ENCODE assay signal across 14 mouse cellular contexts in the genomic region with DNA sequence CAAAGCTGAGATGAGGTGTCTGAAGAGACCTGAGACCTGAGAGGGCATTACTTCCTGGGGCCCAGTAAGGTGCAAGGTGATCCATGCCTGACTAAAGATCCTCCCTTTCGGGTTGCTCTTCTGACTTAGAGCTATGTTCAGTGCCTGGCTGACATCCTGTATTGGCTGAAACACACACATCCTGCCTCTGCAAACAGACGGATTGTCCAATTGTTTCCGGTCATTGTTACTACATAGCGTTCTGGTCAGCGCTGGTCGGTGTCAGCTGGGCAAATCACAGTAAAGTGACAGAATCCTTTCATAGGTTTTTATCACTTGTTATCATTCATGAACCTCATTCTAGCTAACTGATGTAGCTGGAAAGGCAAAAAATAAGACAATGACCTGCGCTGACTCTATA.
DNase-seq lines count a peak whose midpoint lies in the region; ATAC-seq and TF ChIP-seq lines count a peak whose summit lies in the region.
"Had no signal": no experiment of that assay in that cellular context is flagged by ENCODE, and none has a peak within 500 bp of the region (broad histone marks: within the 10 kb centered on the region; RNA-seq: fewer than 3 reads in every experiment).

No protein-coding gene starts in this region.

- H3K27me3 ChIP-seq in kidney, postnatal 0 days (ENCODE audit: insufficient read depth, low read length): no peaks in the 10 kb centered on the region
- H3K27me3 ChIP-seq: liver, embryonic 12.5 days had no signal

- no peak overlapping the region for H3K27ac ChIP-seq in kidney, postnatal 0 days
- H3K27ac ChIP-seq: forebrain, embryonic 12.5 days; heart, embryonic 13.5 days; hindbrain, embryonic 14.5 days; left cerebral cortex, adult 2 months; liver, embryonic 12.5 days had no signal

- H3K9me3 ChIP-seq in kidney, postnatal 0 days (replicated peaks; ENCODE audit: low read length): no peaks in the 10 kb centered on the region
- H3K9me3 ChIP-seq: forebrain, embryonic 12.5 days; heart, embryonic 13.5 days; liver, embryonic 12.5 days had no signal

- no peak overlapping the region for H3K4me3 ChIP-seq in kidney, postnatal 0 days (replicated peaks; ENCODE audit: low read depth, low read length)
- H3K4me3 ChIP-seq: forebrain, embryonic 12.5 days; heart, embryonic 13.5 days; left cerebral cortex, adult 2 months; liver, embryonic 12.5 days had no signal

- ATAC-seq in kidney, postnatal 0 days (replicated peaks; ENCODE audit: low FRiP score, low read depth): no peak
- ATAC-seq: intestine, embryonic 16.5 days; liver, embryonic 12.5 days had no signal

- H3K4me2 ChIP-seq in kidney, postnatal 0 days (ENCODE audit: low read length): no peak overlapping the region
- H3K4me2 ChIP-seq: forebrain, embryonic 12.5 days; heart, embryonic 13.5 days; hindbrain, embryonic 14.5 days; liver, embryonic 12.5 days had no signal

- intact Hi-C loops in heart, postnatal 25 days (cut with DNase I): loop anchor here (5.0 kb wide), 2 partner anchors 103 to 578 kb away; no protein-coding TSS in a partner anchor

- no peak for TF ChIP-seq CTCF in kidney, postnatal 0 days (IDR thresholded peaks at IDR 0.05; ENCODE audit: low read depth)

- 69% methylated on average over 7 of the region's 7 CpGs for WGBS in kidney, postnatal 0 days

- peak; percentile 75 for DNase-seq in heart, adult 11 months
- no peak for DNase-seq in heart, postnatal 25 days (ENCODE audit: low spot score)
- DNase-seq in kidney, postnatal 0 days (ENCODE audit: low spot score): peak; percentile 28
- no peak for DNase-seq in kidney, postnatal 4 days
- DNase-seq in induced T-regulatory cell, adult 2 months (ENCODE audit: low read depth): peak; percentile 19
- DNase-seq in lung, postnatal 36 days: peak; percentile 65
- no peak for DNase-seq in cerebellum, adult 8-10 months
- DNase-seq: thymus, adult 18-20 months had no signal

- H3K36me3 ChIP-seq in kidney, postnatal 0 days (ENCODE audit: insufficient read depth, low read length): no peaks in the 10 kb centered on the region
- H3K36me3 ChIP-seq: forebrain, embryonic 12.5 days; heart, embryonic 13.5 days; liver, embryonic 12.5 days had no signal

- no peaks in the 10 kb centered on the region for H3K4me1 ChIP-seq in kidney, postnatal 0 days (replicated peaks; ENCODE audit: insufficient read depth, low read length)
- H3K4me1 ChIP-seq: liver, embryonic 12.5 days had no signal

- H3K9ac ChIP-seq in kidney, postnatal 0 days (ENCODE audit: low read depth, low read length): no peak overlapping the region
- H3K9ac ChIP-seq: forebrain, embryonic 12.5 days; heart, embryonic 13.5 days; hindbrain, embryonic 14.5 days; liver, embryonic 12.5 days had no signal

Comparison
In these comparisons a context has a peak if more than half of its experiments do, and no peak if none do; other contexts are left out.
1. DNase-seq: peak in heart, adult 11 months (single experiment), kidney, postnatal 0 days (single experiment), induced T-regulatory cell, adult 2 months (single experiment) and lung, postnatal 36 days (single experiment); none in heart, postnatal 25 days (single experiment), kidney, postnatal 4 days (0 of 2) and cerebellum, adult 8-10 months (single experiment).